Comparison of ENCODE assay signal across 8 mouse cellular contexts in genomic region chr14:55490361-55491201, GRCm38 (mm10). TPM values are rescaled to one million over a fixed set of nuclear protein-coding genes. Genes with fewer than 3 reads are reported as not detected.
DNase-seq lines count a peak whose midpoint lies in the region; ATAC-seq and TF ChIP-seq lines count a peak whose summit lies in the region.

TSS of gene Carmil3 (plus strand) at chr14:55490651.

- no peaks in the 10 kb centered on the region for H3K9me3 ChIP-seq in erythroblast, embryonic 14.5 days (ENCODE audit: control insufficient read depth, low read length)
- H3K9me3 ChIP-seq in embryonic facial prominence, embryonic 10.5 days = no peaks in the 10 kb centered on the region
- no peaks in the 10 kb centered on the region for H3K9me3 ChIP-seq in limb, embryonic 13.5 days
- H3K9me3 ChIP-seq in midbrain, embryonic 14.5 days (ENCODE audit: control insufficient read depth, low read length) = no peaks in the 10 kb centered on the region

- peaks cover 34% of the 10 kb centered on the region for H3K4me1 ChIP-seq in erythroblast, embryonic 14.5 days (ENCODE audit: control insufficient read depth)
- peaks cover 25% of the 10 kb centered on the region for H3K4me1 ChIP-seq in embryonic facial prominence, embryonic 10.5 days
- H3K4me1 ChIP-seq in limb, embryonic 13.5 days = peaks cover 8% of the 10 kb centered on the region
- H3K4me1 ChIP-seq in midbrain, embryonic 14.5 days (ENCODE audit: control insufficient read depth, insufficient read depth, low read length) = peaks cover 8% of the 10 kb centered on the region; the same call in 1 of the 2 replicates
- no peaks in the 10 kb centered on the region for H3K4me1 ChIP-seq in spleen, adult 2 months (ENCODE audit: control insufficient read depth, insufficient read depth, insufficient read length)

- TF ChIP-seq CTCF in spleen, adult 2 months (IDR thresholded peaks at IDR 0.05; ENCODE audit: extremely low read depth, insufficient read depth, insufficient read length, insufficient replicate concordance) = no peak

- H3K27me3 ChIP-seq in erythroblast, embryonic 14.5 days (ENCODE audit: control insufficient read depth) = peaks cover 39% of the 10 kb centered on the region
- H3K27me3 ChIP-seq in embryonic facial prominence, embryonic 10.5 days (replicated peaks; ENCODE audit: low read depth, poor library complexity, severe bottlenecking) = no peaks in the 10 kb centered on the region; the same call in 1 of the 2 replicates
- H3K27me3 ChIP-seq in limb, embryonic 13.5 days = no peaks in the 10 kb centered on the region
- H3K27me3 ChIP-seq in midbrain, embryonic 14.5 days (ENCODE audit: control insufficient read depth, insufficient read depth, low read length) = no peaks in the 10 kb centered on the region
- no peaks in the 10 kb centered on the region for H3K27me3 ChIP-seq in spleen, adult 2 months (ENCODE audit: control insufficient read depth, insufficient read depth, low read length)

- H3K4me2 ChIP-seq in limb, embryonic 13.5 days (replicated peaks) = peak within 1 kb of the TSS; percentile 96
- peak within 1 kb of the TSS; percentile 74 for H3K4me2 ChIP-seq in midbrain, embryonic 14.5 days (ENCODE audit: low read length)

- ATAC-seq in erythroblast, adult 5-6 weeks (replicated peaks; ENCODE audit: low FRiP score, poor library complexity, severe bottlenecking) = no peak
- peak; percentile 87 for ATAC-seq in limb, embryonic 13.5 days (ENCODE audit: low FRiP score, low read depth)
- ATAC-seq in midbrain, embryonic 14.5 days (ENCODE audit: low FRiP score, low TSS enrichment) = peak; percentile 89

- peak; percentile 86 for DNase-seq in embryonic facial prominence, embryonic 10.5 days (ENCODE audit: low spot score)
- DNase-seq in heart, adult 8-10 months (ENCODE audit: low spot score) = peak; percentile 25
- DNase-seq in kidney, adult 8-10 months = peak; percentile 38 to 49
- peak; percentile 98 for DNase-seq in midbrain, embryonic 14.5 days
- DNase-seq in spleen, adult 2 months (ENCODE audit: low read depth in 1 of 2, low spot score in 2 of 2) = peak; percentile 36 to 51

- H3K36me3 ChIP-seq in erythroblast, embryonic 14.5 days (ENCODE audit: control insufficient read depth) = peaks cover 31% of the 10 kb centered on the region
- H3K36me3 ChIP-seq in embryonic facial prominence, embryonic 10.5 days (replicated peaks) = peaks cover 44% of the 10 kb centered on the region
- peaks cover 27% of the 10 kb centered on the region for H3K36me3 ChIP-seq in limb, embryonic 13.5 days
- H3K36me3 ChIP-seq in midbrain, embryonic 14.5 days (ENCODE audit: control insufficient read depth, insufficient read depth, low read length) = peaks cover 19% of the 10 kb centered on the region
- no peaks in the 10 kb centered on the region for H3K36me3 ChIP-seq in spleen, adult 2 months (ENCODE audit: control insufficient read depth, insufficient read depth, low read length)

- H3K9ac ChIP-seq in limb, embryonic 13.5 days = peak within 1 kb of the TSS; percentile 79
- peak within 1 kb of the TSS; percentile 91 for H3K9ac ChIP-seq in midbrain, embryonic 14.5 days (replicated peaks; ENCODE audit: low read length)

- H3K27ac ChIP-seq in embryonic facial prominence, embryonic 10.5 days (replicated peaks) = peak within 1 kb of the TSS; percentile 89
- peak within 1 kb of the TSS; percentile 39; the same call in 1 of the 2 replicates for H3K27ac ChIP-seq in limb, embryonic 13.5 days
- peak within 1 kb of the TSS; percentile 94 for H3K27ac ChIP-seq in midbrain, embryonic 14.5 days (replicated peaks; ENCODE audit: low read depth, low read length)
- H3K27ac ChIP-seq in spleen, adult 2 months (ENCODE audit: insufficient read depth, low read length) = no peak within 1 kb of the TSS

- TF ChIP-seq POLR2A in spleen, adult 2 months (IDR thresholded peaks at IDR 0.05; ENCODE audit: low read depth, low read length) = no peak

- under 1% methylated on average over 68 of the region's 68 CpGs for WGBS in embryonic facial prominence, embryonic 10.5 days
- under 1% methylated on average over 68 of the region's 68 CpGs for WGBS in limb, embryonic 13.5 days
- 1% methylated on average over 68 of the region's 68 CpGs for WGBS in midbrain, embryonic 14.5 days
- 1% methylated on average over 67 of the region's 68 CpGs for WGBS in spleen, adult 2 months

- peak within 1 kb of the TSS; percentile 69 for H3K4me3 ChIP-seq in erythroblast, embryonic 14.5 days (replicated peaks)
- peak within 1 kb of the TSS; percentile 89 for H3K4me3 ChIP-seq in embryonic facial prominence, embryonic 10.5 days
- peak within 1 kb of the TSS; percentile 75 for H3K4me3 ChIP-seq in limb, embryonic 13.5 days
- peak within 1 kb of the TSS; percentile 81 for H3K4me3 ChIP-seq in midbrain, embryonic 14.5 days (replicated peaks; ENCODE audit: low read depth, low read length)
- peak within 1 kb of the TSS; percentile 45 for H3K4me3 ChIP-seq in spleen, adult 2 months (ENCODE audit: extremely low read depth, insufficient read depth, insufficient read length)

RNA-seq across cellular contexts. Expression of gene Carmil3, which starts in this region (rescaled TPM):
- 0.03 TPM in 1 of 2 replicates, not detected in the other for polyA plus RNA-seq in erythroblast, embryonic 14.5 days (2012)
- total RNA-seq in erythroblast, adult 5-6 weeks (2015; ENCODE audit: low replicate concordance) = not detected in 2 replicates
- total RNA-seq in erythroblast, adult 5-6 weeks (2017; ENCODE audit: low replicate concordance) = not detected in 2 replicates
- 3.4 and 3.5 TPM in 2 replicates for polyA plus RNA-seq in embryonic facial prominence, embryonic 10.5 days (2016; fragmentation: Nextera tagmentation; extraction: Ambion mirVana)
- total RNA-seq in heart, adult 8-10 months (2022) = 1 to 10 TPM; 2.4 to 3.6 (median 2.4) TPM
- 2.7 and 3.3 TPM in 2 replicates for polyA plus RNA-seq in limb, embryonic 13.5 days (2015; fragmentation: Nextera tagmentation; extraction: Ambion mirVana)
- polyA plus RNA-seq in midbrain, embryonic 14.5 days (2014; fragmentation: Nextera tagmentation; extraction: Ambion mirVana) = 34.7 and 34.8 TPM in 2 replicates
- 4.5 and 4.8 TPM in 2 replicates for polyA plus RNA-seq in spleen, adult 2 months (2012; rRNA removed)

Comparison
In these comparisons a context has a peak if more than half of its experiments do, and no peak if none do; other contexts are left out.
1. DNase-seq: peak in every context shown above with its lines; median percentile 98 in midbrain, embryonic 14.5 days; 86 in embryonic facial prominence, embryonic 10.5 days; 44 in kidney, adult 8-10 months; 44 in spleen, adult 2 months; 25 in heart, adult 8-10 months.